Mouse (Mus musculus) liver, postnatal 0 days (tissue): ENCODE results near the gene Tbc1d23.

Source experiments
- CTCF ChIP-seq: sonication (generic); IDR thresholded peaks from 2 replicates; pipeline ENCODE4 v1.5.1; 2016; ENCODE audit warnings: antibody characterized with exemption, low read depth
- EP300 ChIP-seq: IDR thresholded peaks from 2 replicates; pipeline ENCODE4 v1.6.1; 2016; ENCODE audit warnings: antibody characterized with exemption, low read depth, mild to moderate bottlenecking

DNA sequence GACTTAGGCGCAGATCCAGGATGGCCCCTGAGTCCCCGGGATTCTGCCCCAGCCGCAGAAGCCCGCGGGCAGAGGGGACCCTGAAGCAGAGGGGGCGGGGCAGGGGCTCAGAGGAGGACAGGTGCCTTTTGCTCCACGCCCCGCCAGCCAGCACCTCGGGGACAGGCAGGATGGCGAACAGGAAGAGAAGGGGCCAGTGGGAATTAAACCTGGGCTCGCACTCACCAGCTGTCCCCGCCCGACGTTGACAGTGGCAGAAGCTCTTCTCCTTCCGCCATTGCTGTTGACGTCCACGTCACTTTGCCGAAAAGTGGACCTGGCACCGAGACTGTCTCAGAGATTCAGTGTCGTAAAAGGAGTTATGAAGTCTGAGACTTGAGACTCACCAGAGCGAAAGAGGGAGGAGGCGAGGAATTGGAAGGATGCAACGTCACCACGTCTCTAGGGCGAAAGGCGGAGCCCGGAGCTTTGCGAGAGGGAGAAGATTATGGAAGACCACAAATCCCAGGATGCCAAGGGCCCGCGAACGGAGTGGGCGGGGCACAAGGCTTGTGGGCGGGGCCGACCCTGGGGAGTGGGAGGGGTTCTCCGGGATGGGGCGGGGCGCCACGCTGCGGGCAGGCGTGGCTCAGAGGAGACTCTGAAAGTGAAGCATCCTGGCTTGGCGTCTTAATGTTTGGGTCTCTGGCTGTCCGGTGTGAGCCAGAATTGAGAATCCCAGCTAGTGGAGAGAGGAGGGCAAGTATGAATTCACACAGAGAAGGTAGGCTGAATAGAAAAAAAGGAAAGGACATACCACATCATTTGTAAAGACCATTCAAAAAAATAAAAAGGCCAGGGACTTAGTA lies at the start of gene Tbc1d23:
- TF ChIP-seq CTCF (no peak), EP300 (no peak)
